Mouse (Mus musculus): ENCODE results near the gene Tfe3. TPM values are rescaled to one million over a fixed set of nuclear protein-coding genes. Genes with fewer than 3 reads are reported as not detected.
"Not testable (repeated sequence)": the region's sequence is repeated elsewhere in the genome, so short reads cannot be mapped to it uniquely, and the experiment has no call there.

The Tfe3 gene
- total RNA-seq, 2 experiments from 2014 or later, result 35.9 to 37.3 TPM

DNA sequence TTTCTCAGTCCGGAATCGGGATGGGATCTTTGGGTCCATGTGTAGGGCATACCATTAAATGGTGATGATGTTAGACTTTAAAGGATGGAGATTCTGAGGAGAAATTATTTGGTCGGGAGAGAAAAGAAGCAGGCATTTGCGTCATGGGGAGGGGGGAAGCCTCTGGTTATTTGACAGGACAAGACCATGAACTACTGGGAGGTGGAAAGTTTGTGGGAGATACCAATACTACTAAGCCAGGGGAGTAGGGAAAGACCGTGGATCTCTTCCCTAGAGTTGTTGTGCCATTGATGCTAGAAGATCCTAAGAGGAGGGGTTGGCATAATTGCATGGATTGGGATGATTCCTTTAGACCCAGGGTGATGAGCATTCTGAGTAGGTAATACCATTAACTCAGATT, 27.9 kb downstream of the Tfe3 start:
- intact Hi-C loops (cut with DNase I), result no loop called here
- peak in 1 of 2 experiments; percentile 40 for DNase-seq (ENCODE audit: low spot score in 2 of 2)

GRCm38 (mm10) chrX:7793361-7793760, 31.0 kb downstream of the Tfe3 start:
- intact Hi-C loops (cut with DNase I), result no loop called here
- DNase-seq (ENCODE audit: low spot score in 2 of 2), result peak; percentile 9 to 58

- intact Hi-C loops (cut with DNase I), result no loop called here
- no peak for DNase-seq (ENCODE audit: low spot score in 2 of 2)
Observed at GRCm38 (mm10) chrX:7795016-7795415, 32.7 kb downstream of the Tfe3 start.

DNA sequence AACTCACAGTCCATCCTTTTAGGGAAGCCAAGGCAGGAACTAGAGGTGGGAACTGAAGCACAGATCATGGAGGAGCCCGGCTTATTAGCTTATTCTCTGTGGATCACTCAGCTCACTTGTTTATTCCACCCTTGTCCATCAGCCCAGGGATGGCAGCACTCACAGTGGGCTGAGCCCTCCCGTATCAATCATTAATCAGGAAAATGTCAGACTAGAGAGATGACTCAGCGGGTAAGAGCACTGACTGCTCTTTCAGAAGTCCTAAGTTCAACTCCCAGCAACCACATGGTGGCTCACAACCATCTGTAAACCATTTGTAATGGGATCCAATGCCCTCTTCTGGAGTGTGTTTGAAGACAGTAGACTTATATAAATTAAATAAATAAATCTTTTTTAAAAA, 35.0 kb downstream of the Tfe3 start:
- intact Hi-C loops (cut with DNase I), result no loop called here
- no peak for DNase-seq (ENCODE audit: low spot score in 2 of 2)

DNA sequence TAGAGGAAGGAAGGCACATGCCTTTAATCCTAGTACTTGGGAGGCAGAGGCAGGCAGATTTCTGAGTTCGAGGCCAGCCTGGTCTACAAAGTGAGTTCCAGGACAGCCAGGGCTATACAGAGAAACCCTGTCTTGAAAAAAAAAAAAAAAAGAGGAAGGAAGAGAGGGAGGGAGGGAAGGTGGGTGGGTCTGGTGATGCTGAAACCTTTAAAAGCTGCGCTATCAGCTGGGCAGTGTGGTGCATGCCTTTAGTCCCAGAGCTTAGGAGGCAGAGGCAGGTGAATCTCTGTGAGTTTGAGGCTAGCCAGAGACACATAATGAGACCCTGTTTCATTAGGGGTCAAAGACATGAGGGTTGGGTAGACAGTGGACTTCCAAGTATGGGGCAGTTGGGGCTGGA, 39.8 kb downstream of the Tfe3 start:
- intact Hi-C loops (cut with DNase I); DNase-seq (ENCODE audit: low spot score in 2 of 2): not testable (repeated sequence)

DNA sequence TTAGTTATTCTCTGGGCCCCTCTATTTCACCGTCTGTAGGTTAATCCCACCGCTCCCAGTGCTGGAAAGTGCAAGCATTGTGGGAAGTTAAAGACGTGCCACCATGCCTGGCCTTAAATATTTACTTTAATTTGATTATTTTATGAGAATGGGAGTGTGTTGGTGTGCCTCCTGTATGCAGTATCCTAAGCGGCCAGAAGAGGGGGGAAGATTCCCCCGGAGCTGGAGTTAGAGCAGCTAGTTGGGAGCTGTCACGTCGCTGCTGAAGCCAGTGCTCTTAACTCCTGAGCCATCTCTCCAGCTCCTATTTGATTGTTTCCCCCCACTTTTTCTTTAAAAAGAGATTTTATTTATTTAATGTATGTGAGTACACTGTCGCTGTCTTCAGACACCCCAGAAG, 52.7 kb downstream of the Tfe3 start:
- DNase-seq (ENCODE audit: low spot score in 2 of 2), result peak; percentile 27 to 31
- intact Hi-C loops (cut with DNase I), result not testable (repeated sequence)

DNA sequence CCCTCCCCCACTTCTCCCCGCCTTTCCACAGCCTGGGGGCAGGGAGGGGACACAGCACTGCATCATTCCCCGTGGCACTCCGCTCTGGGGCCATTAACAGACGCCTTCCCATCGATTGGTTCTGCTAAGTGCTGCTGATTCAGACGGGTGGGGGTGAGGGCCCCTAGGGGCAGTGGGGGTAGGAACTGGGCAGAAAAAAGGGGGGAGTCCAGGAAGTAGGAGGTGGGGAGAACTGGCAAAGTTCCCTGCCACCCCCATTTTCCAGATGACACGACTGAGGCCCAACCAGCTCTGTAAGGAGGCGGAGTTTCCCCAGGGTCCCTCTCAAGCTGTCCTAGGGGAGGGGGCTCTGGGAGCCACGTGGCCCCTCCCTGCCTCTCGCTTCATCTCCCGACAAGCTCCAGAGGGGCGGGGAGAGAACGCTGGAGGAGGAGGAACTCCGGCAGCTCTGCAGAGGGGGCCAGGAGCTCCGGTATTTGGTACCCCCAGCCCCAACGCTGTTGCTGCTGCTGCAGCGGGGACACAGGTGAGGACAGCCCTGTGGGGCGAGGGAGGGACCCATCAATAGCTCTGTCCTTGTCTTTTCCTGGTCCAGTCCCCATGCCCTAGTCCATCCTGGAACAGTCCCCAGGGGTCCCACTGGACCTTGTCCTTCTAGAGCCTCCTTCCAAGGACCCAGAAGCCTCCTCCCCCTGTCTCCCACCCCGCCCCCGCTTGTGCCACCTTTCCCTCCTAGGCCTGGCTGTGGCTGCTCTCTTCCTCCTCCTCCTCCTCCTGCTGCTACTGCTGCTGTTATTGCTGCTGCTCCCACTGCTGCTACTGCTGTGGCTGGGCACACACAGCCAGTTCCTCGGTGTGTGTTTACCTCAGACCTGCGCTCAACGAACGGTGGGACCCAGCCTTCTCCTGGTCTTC, 59.8 kb downstream of the Tfe3 start, which contains the start of gene Kcnd1:
Gene Kcnd1, plus strand, starts transcription at position 425 of the 915 bp plus-strand sequence.
- intact Hi-C loops (cut with DNase I), result no loop called here

More for the DNA sequence above, 59.8 kb downstream of the Tfe3 start, which contains the start of gene Kcnd1:
- peak; percentile 64 to 66 for DNase-seq (ENCODE audit: low spot score in 2 of 2)

Small RNA genes lying within 50 kb of the gene (microRNA-seq; reads per million reads assigned to microRNA genes)
- gene Mir1198, result 59.2 to 79.4 reads per million in 2 experiments

Other genes starting within 250 kb of the Tfe3 start
- gene Foxp3, start 188.9 kb upstream of the Tfe3 start, total RNA-seq (2021), result not detected
- gene Ppp1r3f, start 188.3 kb upstream of the Tfe3 start, total RNA-seq (2021), result 10 to 100 TPM; 16.4 to 16.7 TPM
- gene Ccdc22, start 157.0 kb upstream of the Tfe3 start, total RNA-seq (2021), result 10 to 100 TPM; 26.2 to 26.3 TPM
- under 1 TPM in 1 of 2 experiments, not detected in 1; 0.19 TPM for gene Cacna1f, start 155.5 kb upstream of the Tfe3 start, total RNA-seq (2021)
- gene Syp, start 124.1 kb upstream of the Tfe3 start, total RNA-seq (2021), result 1,000 to 10,000 TPM; 2,344 to 2,346 TPM
- gene Prickle3, start 105.3 kb upstream of the Tfe3 start, total RNA-seq (2021), result 1 to 10 TPM; 1.3 to 1.8 TPM
- 10 to 100 TPM in 1 of 2 experiments, 1 to 10 TPM in 1; 9.1 to 12.4 TPM for gene Plp2, start 91.2 kb upstream of the Tfe3 start, total RNA-seq (2021)
- gene Magix, start 81.3 kb upstream of the Tfe3 start, total RNA-seq (2021), result under 1 TPM; 0.11 to 0.15 TPM
- 10 to 100 TPM; 33.7 to 34.6 TPM for gene Gpkow, start 65.4 kb upstream of the Tfe3 start, total RNA-seq (2021)
- 10 to 100 TPM; 44.9 to 53.6 TPM for gene Wdr45, start 48.2 kb upstream of the Tfe3 start, total RNA-seq (2021)
- gene Gm45208, start 40.3 kb upstream of the Tfe3 start, total RNA-seq (2021), result not detected
- gene Praf2, start 34.1 kb upstream of the Tfe3 start, total RNA-seq (2021), result 100 to 1,000 TPM; 102 to 110 TPM
- 10 to 100 TPM; 23.1 to 23.8 TPM for gene Ccdc120, start 11.7 kb upstream of the Tfe3 start, total RNA-seq (2021)
- gene Gripap1, start 27.2 kb downstream of the Tfe3 start, total RNA-seq (2021), result 10 to 100 TPM; 83.3 to 92.9 TPM
- 1 to 10 TPM; 9.7 TPM for gene Kcnd1, start 59.7 kb downstream of the Tfe3 start, total RNA-seq (2021)
- gene Otud5, start 78.8 kb downstream of the Tfe3 start, total RNA-seq (2021), result 10 to 100 TPM; 61.1 to 68.2 TPM
- 10 to 100 TPM; 53.9 to 56.1 TPM for gene Pim2, start 115.7 kb downstream of the Tfe3 start, total RNA-seq (2021)
- 10 to 100 TPM; 46.3 to 56.3 TPM for gene Slc35a2, start 121.5 kb downstream of the Tfe3 start, total RNA-seq (2021)
- gene Pqbp1, start 136.7 kb downstream of the Tfe3 start, total RNA-seq (2021), result 10 to 100 TPM; 79.9 to 80.4 TPM
- 10 to 100 TPM; 25.8 to 28.6 TPM for gene Timm17b, start 136.8 kb downstream of the Tfe3 start, total RNA-seq (2021)
- gene Gm10491, start 145.3 kb downstream of the Tfe3 start, total RNA-seq (2021), result not detected
- gene Gm10490, start 147.0 kb downstream of the Tfe3 start, total RNA-seq (2021), result not detected
- 100 to 1,000 TPM; 329 to 351 TPM for gene Pcsk1n, start 157.3 kb downstream of the Tfe3 start, total RNA-seq (2021)
- not detected for gene Eras, start 166.0 kb downstream of the Tfe3 start, total RNA-seq (2021)
- gene Hdac6, start 185.3 kb downstream of the Tfe3 start, total RNA-seq (2021), result 10 to 100 TPM; 53.4 to 60.1 TPM
- gene Gata1, start 215.5 kb downstream of the Tfe3 start, total RNA-seq (2021), result not detected

Data from left cerebral cortex, postnatal 14 days (tissue).